Mouse (Mus musculus) ES-E14 (cell line): ENCODE data around the gene Gpd1.

Experiments
- CHD2 ChIP-seq: IDR thresholded peaks from 2 replicates; pipeline ENCODE4 v1.6.1; 2014; ENCODE audit warnings: mild to moderate bottlenecking, low read depth, low read length, inconsistent platforms
- HCFC1 ChIP-seq: IDR thresholded peaks from 2 replicates; pipeline ENCODE4 v1.6.1; 2012; ENCODE audit warnings: low read length, inconsistent platforms, borderline replicate concordance; ENCODE audit not compliant: insufficient read depth
- MAFK ChIP-seq: IDR thresholded peaks from 2 replicates; pipeline ENCODE4 v1.6.1; 2014; ENCODE audit warnings: mild to moderate bottlenecking, low read depth, low read length, inconsistent platforms; ENCODE audit not compliant: insufficient read depth

DNA sequence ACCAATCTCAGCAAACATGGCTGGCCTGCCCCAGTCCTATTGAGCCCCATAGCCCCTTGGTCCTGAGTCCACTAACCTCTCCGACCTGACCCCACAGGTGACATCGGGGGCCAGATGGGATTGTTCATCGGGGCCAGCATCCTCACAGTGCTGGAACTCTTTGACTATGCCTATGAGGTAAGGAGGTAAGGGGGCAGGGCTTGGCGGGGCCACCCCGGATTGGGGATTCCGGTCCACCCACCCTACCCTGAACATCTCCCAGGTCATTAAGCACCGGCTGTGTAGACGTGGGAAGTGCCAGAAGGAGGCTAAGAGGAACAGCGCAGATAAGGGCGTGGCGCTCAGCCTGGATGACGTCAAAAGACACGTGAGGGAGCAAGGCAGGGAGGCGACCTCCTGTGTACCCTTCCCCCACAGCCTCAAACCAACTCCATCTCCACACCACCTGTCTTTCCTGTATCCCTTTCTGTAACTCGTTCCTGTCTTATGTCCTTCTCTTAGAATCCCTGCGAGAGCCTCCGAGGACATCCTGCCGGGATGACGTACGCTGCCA lies 18.7 kb upstream of the Gpd1 start:
- TF ChIP-seq MAFK (no peak), CHD2 (no peak), HCFC1 (no peak)
